Mouse (Mus musculus) erythroblast, adult 5-6 weeks (primary cell): ENCODE results near the gene Vmn1r90. TPM values are rescaled to one million over a fixed set of nuclear protein-coding genes. Genes with fewer than 3 reads are reported as not detected.
"Not testable (repeated sequence)": the region's sequence is repeated elsewhere in the genome, so short reads cannot be mapped to it uniquely, and the experiment has no call there.

ENCODE experiments used
- ATAC-seq: replicated peaks from 2 replicates; pipeline ENCODE4 v1.8.0; 2016; ENCODE audit warnings: moderate number of reproducible peaks, mild to moderate bottlenecking, moderate TSS enrichment, inconsistent platforms; ENCODE audit not compliant: poor library complexity, low FRiP score, severe bottlenecking
- total RNA-seq, 2 experiments: library from RNA; stranded (forward) in 1 of 2; stranded (reverse) in 1 of 2; fragments of 150-400 nt in 1 of 2; fragments of 200-764, 138-1000 nt in 1 of 2; gene quantifications; 2 replicates each; pipeline versions ENCODE4 v1.2.3 to v1.2.4; 2015 to 2017; ENCODE audit warnings: low replicate concordance in 2 of 2

Gene Vmn1r90
- total RNA-seq (2015; ENCODE audit: low replicate concordance) (not detected in 2 replicates), total RNA-seq (2017; ENCODE audit: low replicate concordance) (not detected in 2 replicates)

GRCm38 (mm10) chr7:14563406-14563805, at the start of gene Vmn1r90:
TSS of gene Vmn1r90 (minus strand) at chr7:14563506.
- ATAC-seq, result no peak

GRCm38 (mm10) chr7:14593009-14593408, 29.7 kb upstream of the Vmn1r90 start:
- not testable (repeated sequence) for ATAC-seq

- no peak for ATAC-seq
These were observed 11.0 kb downstream of the Vmn1r90 start for GRCm38 (mm10) chr7:14552284-14552683.

- ATAC-seq, result no peak
These were observed 38.0 kb downstream of the Vmn1r90 start for GRCm38 (mm10) chr7:14525280-14525679.

- no peak for ATAC-seq
These were observed 40.7 kb downstream of the Vmn1r90 start for GRCm38 (mm10) chr7:14522636-14523035.

- ATAC-seq, result no peak
These were observed 45.0 kb downstream of the Vmn1r90 start for GRCm38 (mm10) chr7:14518301-14518700.

Other genes starting within 250 kb of the Vmn1r90 start
- not detected in 2 replicates for gene Obox8, start 229.9 kb downstream of the Vmn1r90 start, total RNA-seq (2015; ENCODE audit: low replicate concordance)
- gene Obox8, start 229.9 kb downstream of the Vmn1r90 start, total RNA-seq (2017; ENCODE audit: low replicate concordance), result not detected in 2 replicates
- gene Sult2a8, start 116.7 kb downstream of the Vmn1r90 start, total RNA-seq (2015; ENCODE audit: low replicate concordance), result not detected in 2 replicates
- gene Sult2a8, start 116.7 kb downstream of the Vmn1r90 start, total RNA-seq (2017; ENCODE audit: low replicate concordance), result not detected in 2 replicates
- not detected in 2 replicates for gene Sult2a7, start 69.3 kb downstream of the Vmn1r90 start, total RNA-seq (2015; ENCODE audit: low replicate concordance)
- gene Sult2a7, start 69.3 kb downstream of the Vmn1r90 start, total RNA-seq (2017; ENCODE audit: low replicate concordance), result not detected in 2 replicates
- gene Obox7, start 96.0 kb upstream of the Vmn1r90 start, total RNA-seq (2015; ENCODE audit: low replicate concordance), result not detected in 2 replicates
- not detected in 2 replicates for gene Obox7, start 96.0 kb upstream of the Vmn1r90 start, total RNA-seq (2017; ENCODE audit: low replicate concordance)